Mouse (Mus musculus): Measurements from ENCODE around the gene Cyp2j13. TPM values are rescaled to one million over a fixed set of nuclear protein-coding genes. Genes with fewer than 3 reads are reported as not detected.
"Not testable (repeated sequence)": the region's sequence is repeated elsewhere in the genome, so short reads cannot be mapped to it uniquely, and the experiment has no call there.

The Cyp2j13 gene
- not detected in 2 replicates for polyA plus RNA-seq (2015; fragmentation: Nextera tagmentation; extraction: Ambion mirVana)

DNA sequence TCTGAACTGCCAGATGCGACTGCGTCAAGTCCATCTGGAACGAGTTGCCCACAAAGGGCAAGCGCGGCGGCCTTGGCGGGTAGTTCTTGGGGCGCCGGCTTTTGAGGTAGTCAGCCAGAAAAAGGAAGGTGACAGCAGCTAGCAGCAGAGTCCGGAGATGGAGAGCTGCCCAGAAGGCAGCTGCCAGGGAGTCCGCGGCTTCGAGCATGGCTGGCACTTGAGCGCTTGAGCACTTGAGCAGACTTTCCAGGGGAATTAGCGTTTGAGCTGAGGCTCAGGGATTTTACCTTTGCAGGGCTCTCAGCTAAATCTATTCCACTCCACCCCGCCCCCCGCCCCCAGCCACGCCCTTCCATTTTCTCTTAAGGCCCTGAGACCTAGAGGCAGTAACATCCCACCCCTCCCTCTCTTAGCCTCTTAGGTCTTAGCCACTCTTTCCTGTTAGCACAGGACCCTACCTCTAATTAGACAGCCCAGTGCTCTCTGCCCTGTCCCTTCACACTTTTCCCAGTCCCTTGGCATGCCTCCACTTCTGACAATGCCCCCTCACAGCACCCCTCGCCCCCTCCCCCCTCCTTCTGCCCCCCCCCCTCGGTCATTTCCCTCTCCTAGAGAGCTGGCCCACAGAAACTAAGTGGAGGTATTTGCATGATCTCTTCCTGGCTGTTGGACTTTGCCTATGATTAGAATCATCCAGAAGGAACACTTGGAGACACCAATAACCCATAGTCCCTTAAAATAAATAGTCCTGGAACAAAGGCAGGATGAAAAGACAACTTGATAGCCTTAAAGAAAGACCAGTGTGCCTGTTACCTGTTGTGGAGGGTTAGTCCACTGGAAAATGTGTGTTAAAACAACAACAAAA is at the start of gene Cyp2j13:
TSS of gene Cyp2j13 (minus strand) at position 286 of the 865 bp plus-strand sequence.
- Histone ChIP-seq H3K4me2 (ENCODE audit: low read depth, low read length) (no peak within 1 kb of the TSS), H3K9ac (replicated peaks) (no peak within 1 kb of the TSS), H3K9me3 (ENCODE audit: low read length) (no peaks in the 10 kb centered on the region), H3K27ac (ENCODE audit: low read depth) (no peak within 1 kb of the TSS), H3K36me3 (replicated peaks; ENCODE audit: insufficient read depth, low read length) (no peaks in the 10 kb centered on the region), H3K4me3 (ENCODE audit: low read depth, low read length) (no peak within 1 kb of the TSS), H3K4me1 (ENCODE audit: insufficient read depth) (no peaks in the 10 kb centered on the region), H3K27me3 (ENCODE audit: insufficient read depth, low read length) (no peaks in the 10 kb centered on the region)
- no peak for TF ChIP-seq CTCF (IDR thresholded peaks at IDR 0.05; ENCODE audit: low read depth)
- no peak for TF ChIP-seq EP300 (IDR thresholded peaks at IDR 0.05; ENCODE audit: low read depth)
- ATAC-seq (no peak), DNase-seq (no peak)
- 9% methylated on average over 19 of the region's 20 CpGs for WGBS (ENCODE audit: insufficient replicate concordance)

- WGBS (ENCODE audit: insufficient replicate concordance): 50% methylated on average over 2 of the region's 2 CpGs
- Histone ChIP-seq H3K9ac (replicated peaks) (no peak overlapping the region), H3K4me3 (ENCODE audit: low read depth, low read length) (no peak overlapping the region), H3K4me1 (ENCODE audit: insufficient read depth) (no peaks in the 10 kb centered on the region), H3K27me3 (ENCODE audit: insufficient read depth, low read length) (no peaks in the 10 kb centered on the region), H3K4me2 (ENCODE audit: low read depth, low read length) (no peak overlapping the region), H3K27ac (ENCODE audit: low read depth) (no peak overlapping the region), H3K9me3 (ENCODE audit: low read length) (no peaks in the 10 kb centered on the region), H3K36me3 (replicated peaks; ENCODE audit: insufficient read depth, low read length) (no peaks in the 10 kb centered on the region)
- no peak for TF ChIP-seq CTCF (IDR thresholded peaks at IDR 0.05; ENCODE audit: low read depth)
- ATAC-seq: no peak
- no peak for DNase-seq
Observed at GRCm38 (mm10) chr4:96096841-96097240, 19.5 kb upstream of the Cyp2j13 start.

DNA sequence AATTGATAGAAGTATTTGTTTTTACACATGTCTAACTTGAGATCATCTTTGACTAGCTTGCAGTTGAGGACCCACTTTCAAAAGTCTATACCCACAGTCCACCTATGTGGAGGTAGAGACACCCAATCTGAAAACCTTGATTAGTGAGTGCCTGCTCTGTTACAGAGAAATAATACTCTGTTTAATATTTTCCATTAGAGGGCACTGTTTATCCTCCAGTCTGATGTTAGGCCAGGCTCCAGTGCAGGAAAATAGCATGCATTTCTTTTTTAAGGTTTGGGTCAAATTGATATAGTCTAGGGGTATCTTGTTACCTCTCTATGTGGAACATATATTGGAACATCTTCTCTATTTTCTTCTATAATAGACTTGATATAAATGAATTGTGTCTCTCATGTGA is 14.5 kb upstream of the Cyp2j13 start:
- H3K4me1 ChIP-seq (ENCODE audit: insufficient read depth): no peaks in the 10 kb centered on the region
- no peaks in the 10 kb centered on the region for H3K36me3 ChIP-seq (replicated peaks; ENCODE audit: insufficient read depth, low read length)
- no peak for TF ChIP-seq EP300 (IDR thresholded peaks at IDR 0.05; ENCODE audit: low read depth)
- TF ChIP-seq CTCF (IDR thresholded peaks at IDR 0.05; ENCODE audit: low read depth): no peak
- no peak overlapping the region for H3K4me3 ChIP-seq (ENCODE audit: low read depth, low read length)
- no peaks in the 10 kb centered on the region for H3K9me3 ChIP-seq (ENCODE audit: low read length)
- no peak overlapping the region for H3K9ac ChIP-seq (replicated peaks)
- no peak overlapping the region for H3K4me2 ChIP-seq (ENCODE audit: low read depth, low read length)
- ATAC-seq: no peak
- no peaks in the 10 kb centered on the region for H3K27me3 ChIP-seq (ENCODE audit: insufficient read depth, low read length)
- no peak overlapping the region for H3K27ac ChIP-seq (ENCODE audit: low read depth)
- no peak for DNase-seq

- H3K4me1 ChIP-seq (ENCODE audit: insufficient read depth); H3K27ac ChIP-seq (ENCODE audit: low read depth); DNase-seq; H3K4me2 ChIP-seq (ENCODE audit: low read depth, low read length); ATAC-seq; H3K36me3 ChIP-seq (replicated peaks; ENCODE audit: insufficient read depth, low read length); H3K27me3 ChIP-seq (ENCODE audit: insufficient read depth, low read length); H3K9ac ChIP-seq (replicated peaks); H3K4me3 ChIP-seq (ENCODE audit: low read depth, low read length); H3K9me3 ChIP-seq (ENCODE audit: low read length): not testable (repeated sequence)
- 63% methylated on average over 6 of the region's 6 CpGs for whole genome bisulfite sequencing (ENCODE audit: insufficient replicate concordance)
Observed at GRCm38 (mm10) chr4:96089356-96090048, 12.2 kb upstream of the Cyp2j13 start.

GRCm38 (mm10) chr4:96078308-96078707 is 962 bp upstream of the Cyp2j13 start:
- H3K4me2 ChIP-seq (ENCODE audit: low read depth, low read length): no peak overlapping the region
- no peak overlapping the region for H3K9ac ChIP-seq (replicated peaks)
- no peak for DNase-seq
- no peak for ATAC-seq
- no peaks in the 10 kb centered on the region for H3K36me3 ChIP-seq (replicated peaks; ENCODE audit: insufficient read depth, low read length)
- no peak overlapping the region for H3K27ac ChIP-seq (ENCODE audit: low read depth)
- H3K9me3 ChIP-seq (ENCODE audit: low read length): no peaks in the 10 kb centered on the region
- H3K4me1 ChIP-seq (ENCODE audit: insufficient read depth): no peaks in the 10 kb centered on the region
- no peaks in the 10 kb centered on the region for H3K27me3 ChIP-seq (ENCODE audit: insufficient read depth, low read length)
- no peak for TF ChIP-seq CTCF (IDR thresholded peaks at IDR 0.05; ENCODE audit: low read depth)
- no peak overlapping the region for H3K4me3 ChIP-seq (ENCODE audit: low read depth, low read length)

- Histone ChIP-seq H3K36me3 (replicated peaks; ENCODE audit: insufficient read depth, low read length) (no peaks in the 10 kb centered on the region), H3K27ac (ENCODE audit: low read depth) (no peak overlapping the region), H3K27me3 (ENCODE audit: insufficient read depth, low read length) (no peaks in the 10 kb centered on the region), H3K4me3 (ENCODE audit: low read depth, low read length) (no peak overlapping the region), H3K9ac (replicated peaks) (no peak overlapping the region), H3K4me1 (ENCODE audit: insufficient read depth) (no peaks in the 10 kb centered on the region), H3K9me3 (ENCODE audit: low read length) (no peaks in the 10 kb centered on the region), H3K4me2 (ENCODE audit: low read depth, low read length) (no peak overlapping the region)
- whole genome bisulfite sequencing (ENCODE audit: insufficient replicate concordance): 68% methylated on average over 2 of the region's 2 CpGs
- ATAC-seq (no peak), DNase-seq (no peak)
- no peak for TF ChIP-seq CTCF (IDR thresholded peaks at IDR 0.05; ENCODE audit: low read depth)
- TF ChIP-seq EP300 (IDR thresholded peaks at IDR 0.05; ENCODE audit: low read depth): no peak
Observed at GRCm38 (mm10) chr4:96062045-96062444, 15.3 kb downstream of the Cyp2j13 start.
